Mouse (Mus musculus) neural tube, embryonic 13.5 days (tissue): Measurements from ENCODE around the gene Trpc4ap. TPM values are rescaled to one million over a fixed set of nuclear protein-coding genes. Genes with fewer than 3 reads are reported as not detected.
A peak's percentile ranks its signal among the peaks of the same experiment; 100 is the strongest.
"Not testable (repeated sequence)": the region's sequence is repeated elsewhere in the genome, so short reads cannot be mapped to it uniquely, and the experiment has no call there.

Source experiments
- ATAC-seq: fragments of 200-750 bp; cut with Nextera tagmentation; 2 replicates; pipeline ENCODE4 v1.8.0; 2017; ENCODE audit warnings: low read depth, mild to moderate bottlenecking, moderate TSS enrichment, moderate library complexity
- H3K27ac ChIP-seq: fragments of 300-500 bp; sonication (generic); replicated peaks from 2 replicates; pipeline ENCODE4 v1.5.1; 2015; ENCODE audit warnings: moderate library complexity, mild to moderate bottlenecking, inconsistent platforms
- H3K27me3 ChIP-seq: fragments of 300-500 bp; sonication (generic); 2 replicates; pipeline ENCODE4 v1.6.1; 2015; ENCODE audit warnings: mild to moderate bottlenecking, inconsistent platforms
- H3K36me3 ChIP-seq: fragments of 300-500 bp; sonication (generic); 2 replicates; pipeline ENCODE4 v1.6.1; 2015; ENCODE audit warnings: mild to moderate bottlenecking, inconsistent platforms
- H3K4me1 ChIP-seq: fragments of 300-500 bp; sonication (generic); replicated peaks from 2 replicates; pipeline ENCODE4 v1.6.1; 2015; ENCODE audit warnings: inconsistent platforms
- H3K4me2 ChIP-seq: fragments of 300-500 bp; sonication (generic); 2 replicates; pipeline ENCODE4 v1.6.1; 2015; ENCODE audit warnings: inconsistent platforms, mild to moderate bottlenecking, moderate library complexity
- H3K4me3 ChIP-seq: fragments of 300-500 bp; sonication (generic); 2 replicates; pipeline ENCODE4 v1.5.1; 2015; ENCODE audit warnings: mild to moderate bottlenecking, inconsistent platforms
- H3K9ac ChIP-seq: fragments of 300-500 bp; sonication (generic); 2 replicates; pipeline ENCODE4 v1.6.1; 2015; ENCODE audit warnings: moderate library complexity, mild to moderate bottlenecking, inconsistent platforms
- H3K9me3 ChIP-seq: fragments of 300-500 bp; sonication (generic); 2 replicates; pipeline ENCODE4 v1.6.1; 2016; ENCODE audit warnings: inconsistent platforms
- WGBS: fragments of 180-500 bp; shearing (Covaris S2); methylation state at CpG from one replicate; pipeline ENCODE4 v1.1.7; 2015; 5-methylcytosine and 5-hydroxymethylcytosine counted together
- polyA plus RNA-seq: library from polyadenylated mRNA; unstranded; fragments of >200 nt; fragmentation: Nextera tagmentation; extraction: Ambion mirVana; gene quantifications from 2 replicates; pipeline ENCODE4 v1.2.1, GENCODE M21; 2015

Trpc4ap gene
- polyA plus RNA-seq, result 164 and 166 TPM in 2 replicates

- peak within 1 kb of the TSS; percentile 94 for H3K4me3 ChIP-seq
- peak; percentile 95 for ATAC-seq
- no peaks in the 10 kb centered on the region for H3K9me3 ChIP-seq
- no peaks in the 10 kb centered on the region for H3K27me3 ChIP-seq
- peak within 1 kb of the TSS; percentile 90 for H3K27ac ChIP-seq
- WGBS, result under 1% methylated on average over 72 of the region's 72 CpGs
- H3K9ac ChIP-seq, result peak within 1 kb of the TSS; percentile 96
- peaks cover 33% of the 10 kb centered on the region for H3K4me1 ChIP-seq
- H3K4me2 ChIP-seq, result peak within 1 kb of the TSS; percentile 94
- peaks cover 6% of the 10 kb centered on the region; the same call in 1 of the 2 replicates for H3K36me3 ChIP-seq
These were observed at the start of gene Trpc4ap for GRCm38 (mm10) chr2:155691723-155692493. Trpc4ap (minus strand) TSS chr2:155692384.

GRCm38 (mm10) chr2:155737803-155738202, 45.6 kb upstream of the Trpc4ap start:
- 48% methylated on average over 9 of the region's 9 CpGs for WGBS
- Histone ChIP-seq H3K4me2 (no peak overlapping the region), H3K4me1 (0 out of 2 replicates have a peak, but pooled peaks cover 2% of the 10 kb centered on the region), H3K4me3 (no peak overlapping the region), H3K36me3 (no peaks in the 10 kb centered on the region), H3K9ac (no peak overlapping the region), H3K27ac (no peak overlapping the region), H3K9me3 (no peaks in the 10 kb centered on the region), H3K27me3 (no peaks in the 10 kb centered on the region)
- no peak for ATAC-seq

GRCm38 (mm10) chr2:155736936-155737335, 44.8 kb upstream of the Trpc4ap start:
- Histone ChIP-seq H3K36me3 (no peaks in the 10 kb centered on the region), H3K4me1 (no peaks in the 10 kb centered on the region), H3K27ac (no peak overlapping the region), H3K27me3 (no peaks in the 10 kb centered on the region), H3K4me3 (no peak overlapping the region), H3K9ac (no peak overlapping the region), H3K4me2 (no peak overlapping the region), H3K9me3 (no peaks in the 10 kb centered on the region)
- no peak for ATAC-seq
- WGBS, result 83% methylated on average over 6 of the region's 6 CpGs

GRCm38 (mm10) chr2:155735766-155736165, 43.6 kb upstream of the Trpc4ap start, which contains the start of gene Gm17581:
Gm17581 (minus strand) TSS chr2:155735866.
- not testable (repeated sequence) for H3K4me2 ChIP-seq, H3K4me1 ChIP-seq, H3K4me3 ChIP-seq, H3K27ac ChIP-seq, H3K27me3 ChIP-seq, H3K9me3 ChIP-seq, ATAC-seq, H3K36me3 ChIP-seq, H3K9ac ChIP-seq
- WGBS, result 85% methylated on average over 5 of the region's 5 CpGs

- no peak overlapping the region for H3K27ac ChIP-seq
- H3K4me1 ChIP-seq, result no peaks in the 10 kb centered on the region
- no peaks in the 10 kb centered on the region for H3K9me3 ChIP-seq
- H3K4me2 ChIP-seq, result no peak overlapping the region
- no peak overlapping the region for H3K4me3 ChIP-seq
- no peak overlapping the region for H3K9ac ChIP-seq
- no peaks in the 10 kb centered on the region for H3K27me3 ChIP-seq
- 83% methylated on average over 5 of the region's 5 CpGs for WGBS
- no peaks in the 10 kb centered on the region for H3K36me3 ChIP-seq
- ATAC-seq, result no peak
These were observed 42.9 kb upstream of the Trpc4ap start for GRCm38 (mm10) chr2:155735080-155735479.

- Histone ChIP-seq H3K4me1 (peaks cover 14% of the 10 kb centered on the region), H3K27ac (peak within 1 kb of the TSS; percentile 64), H3K4me3 (peak within 1 kb of the TSS; percentile 90), H3K27me3 (no peaks in the 10 kb centered on the region), H3K4me2 (peak within 1 kb of the TSS; percentile 97), H3K9ac (peak within 1 kb of the TSS; percentile 88), H3K36me3 (peaks cover 16% of the 10 kb centered on the region), H3K9me3 (no peaks in the 10 kb centered on the region)
- peak; percentile 97 for ATAC-seq
- under 1% methylated on average over 33 of the region's 33 CpGs for WGBS
These were observed 37.0 kb upstream of the Trpc4ap start, which contains the start of gene Edem2 for GRCm38 (mm10) chr2:155729158-155729645. Edem2 (minus strand) TSS chr2:155729475.

GRCm38 (mm10) chr2:155728742-155729141, 36.6 kb upstream of the Trpc4ap start:
- Histone ChIP-seq H3K4me1 (peaks cover 14% of the 10 kb centered on the region), H3K4me3 (peak overlapping the region; percentile 90), H3K36me3 (peaks cover 19% of the 10 kb centered on the region), H3K27me3 (no peaks in the 10 kb centered on the region), H3K9me3 (no peaks in the 10 kb centered on the region), H3K9ac (peak overlapping the region; percentile 88), H3K27ac (peak overlapping the region; percentile 64), H3K4me2 (peak overlapping the region; percentile 97)
- WGBS, result 5% methylated on average over 15 of the region's 15 CpGs
- ATAC-seq, result peak; percentile 70

GRCm38 (mm10) chr2:155727764-155728395, 35.7 kb upstream of the Trpc4ap start:
- no peak overlapping the region for H3K27ac ChIP-seq
- WGBS, result 78% methylated on average over 7 of the region's 7 CpGs
- H3K36me3 ChIP-seq, result peaks cover 28% of the 10 kb centered on the region
- H3K4me3 ChIP-seq, result no peak overlapping the region; the same call in 1 of the 2 replicates
- no peak for ATAC-seq
- peak overlapping the region; percentile 97 for H3K4me2 ChIP-seq
- H3K9me3 ChIP-seq, result no peaks in the 10 kb centered on the region
- peaks cover 14% of the 10 kb centered on the region for H3K4me1 ChIP-seq
- no peaks in the 10 kb centered on the region for H3K27me3 ChIP-seq
- H3K9ac ChIP-seq, result no peak overlapping the region

- H3K9ac ChIP-seq, result no peak overlapping the region
- no peak overlapping the region for H3K4me3 ChIP-seq
- H3K9me3 ChIP-seq, result no peaks in the 10 kb centered on the region
- 87% methylated on average over 7 of the region's 7 CpGs for WGBS
- peaks cover 44% of the 10 kb centered on the region for H3K36me3 ChIP-seq
- H3K4me1 ChIP-seq, result peaks cover 14% of the 10 kb centered on the region
- no peaks in the 10 kb centered on the region for H3K27me3 ChIP-seq
- ATAC-seq, result no peak
- H3K27ac ChIP-seq, result no peak overlapping the region
- no peak overlapping the region for H3K4me2 ChIP-seq
These were observed 34.1 kb upstream of the Trpc4ap start for GRCm38 (mm10) chr2:155726302-155726701.

- Histone ChIP-seq H3K4me1 (peaks cover 14% of the 10 kb centered on the region), H3K9me3 (no peaks in the 10 kb centered on the region), H3K27ac (no peak overlapping the region), H3K27me3 (no peaks in the 10 kb centered on the region), H3K4me2 (no peak overlapping the region), H3K4me3 (no peak overlapping the region), H3K36me3 (peaks cover 57% of the 10 kb centered on the region), H3K9ac (no peak overlapping the region)
- 89% methylated on average over 6 of the region's 6 CpGs for WGBS
- ATAC-seq, result no peak
These were observed 32.3 kb upstream of the Trpc4ap start for GRCm38 (mm10) chr2:155724526-155724925.

- WGBS, result 81% methylated on average over 5 of the region's 5 CpGs
- peaks cover 62% of the 10 kb centered on the region for H3K36me3 ChIP-seq
These were observed 31.9 kb upstream of the Trpc4ap start for GRCm38 (mm10) chr2:155724036-155724435.

GRCm38 (mm10) chr2:155720585-155720984, 28.4 kb upstream of the Trpc4ap start:
- Histone ChIP-seq H3K9me3 (no peaks in the 10 kb centered on the region), H3K9ac (no peak overlapping the region), H3K36me3 (peaks cover 89% of the 10 kb centered on the region), H3K4me3 (no peak overlapping the region), H3K27ac (no peak overlapping the region), H3K4me1 (no peaks in the 10 kb centered on the region), H3K4me2 (no peak overlapping the region), H3K27me3 (no peaks in the 10 kb centered on the region)
- ATAC-seq, result no peak
- WGBS, result 91% methylated on average over 5 of the region's 5 CpGs

More at GRCm38 (mm10) chr2:155724036-155724435, 31.9 kb upstream of the Trpc4ap start:
- no peak for ATAC-seq
- no peaks in the 10 kb centered on the region for H3K9me3 ChIP-seq
- H3K9ac ChIP-seq, result no peak overlapping the region
- no peak overlapping the region for H3K4me2 ChIP-seq
- peaks cover 14% of the 10 kb centered on the region for H3K4me1 ChIP-seq
- no peaks in the 10 kb centered on the region for H3K27me3 ChIP-seq
- no peak overlapping the region for H3K4me3 ChIP-seq
- H3K27ac ChIP-seq, result no peak overlapping the region
